Mouse (Mus musculus) olfactory bulb, adult 2 months (tissue): Measurements from ENCODE around the gene Olfr1026. TPM values are rescaled to one million over a fixed set of nuclear protein-coding genes. Genes with fewer than 3 reads are reported as not detected.

Experiments
- H3K27ac ChIP-seq: fragments of 200-500 bp; 2 replicates; pipeline ENCODE4 v1.5.1; 2012; ENCODE audit warnings: low read depth, low read length; ENCODE audit not compliant: insufficient read depth
- H3K4me1 ChIP-seq: fragments of 200-500 bp; 2 replicates; pipeline ENCODE4 v1.6.1; 2012; ENCODE audit warnings: low read length; ENCODE audit not compliant: control insufficient read depth, insufficient read depth
- H3K4me3 ChIP-seq: fragments of 200-500 bp; 2 replicates; pipeline ENCODE4 v1.5.1; 2012; ENCODE audit warnings: mild to moderate bottlenecking, low read depth, low read length, moderate library complexity; ENCODE audit not compliant: insufficient read depth
- CTCF ChIP-seq: fragments of 200-500 bp; IDR thresholded peaks from 2 replicates; pipeline ENCODE4 v1.5.1; 2012; ENCODE audit warnings: low read depth, mild to moderate bottlenecking, low read length, moderate library complexity; ENCODE audit not compliant: insufficient read depth
- POLR2A ChIP-seq: fragments of 200-500 bp; IDR thresholded peaks from 2 replicates; pipeline ENCODE4 v1.6.1; 2012; ENCODE audit warnings: mild to moderate bottlenecking, low read depth, low read length, moderate library complexity; ENCODE audit not compliant: insufficient read depth
- WGBS: fragments of 180-500 bp; shearing (Covaris S2); methylation state at CpG from one replicate; pipeline ENCODE4 v1.1.7; 2018; 5-methylcytosine and 5-hydroxymethylcytosine counted together
- polyA plus RNA-seq: library from polyadenylated mRNA; stranded (reverse); fragments of >200 nt; gene quantifications from 2 replicates; pipeline ENCODE4 v1.2.4, GENCODE M21; 2012; ENCODE audit warnings: low replicate concordance; ENCODE audit not compliant: missing spikeins, insufficient read depth, insufficient read length

The Olfr1026 gene
- not detected in 2 replicates for polyA plus RNA-seq

DNA sequence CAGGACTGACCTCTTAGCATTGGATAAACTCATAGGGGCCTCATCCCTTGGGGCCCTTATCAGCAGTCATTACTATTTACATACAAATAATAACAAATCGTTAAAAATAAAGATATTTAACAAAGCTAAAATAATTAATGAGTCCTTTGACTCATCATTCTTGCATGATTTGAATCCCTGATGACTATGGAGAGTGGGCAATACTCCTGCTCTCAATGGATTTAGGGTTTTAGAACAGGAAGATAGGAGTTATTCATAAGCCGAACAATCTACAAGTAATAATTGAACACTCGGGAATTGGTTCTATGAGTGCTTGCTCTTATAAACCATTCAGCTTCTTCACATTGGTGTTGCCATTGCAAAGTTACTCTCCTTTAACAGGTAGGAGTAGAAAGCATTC lies at the start of gene Olfr1026:
Olfr1026 (plus strand) TSS at position 301 of the 400 bp plus-strand sequence.
- 88% methylated on average over 3 of the region's 3 CpGs for WGBS
- H3K27ac ChIP-seq = no peak within 1 kb of the TSS
- H3K4me1 ChIP-seq = no peaks in the 10 kb centered on the region
- TF ChIP-seq CTCF = no peak
- TF ChIP-seq POLR2A = no peak
- no peak within 1 kb of the TSS for H3K4me3 ChIP-seq

GRCm38 (mm10) chr2:85885340-85885739 lies 36.0 kb upstream of the Olfr1026 start, which contains the start of gene Olfr1023:
TSS of gene Olfr1023 (plus strand) at chr2:85885640.
- H3K27ac ChIP-seq = no peak within 1 kb of the TSS
- H3K4me1 ChIP-seq = no peaks in the 10 kb centered on the region
- no peak within 1 kb of the TSS for H3K4me3 ChIP-seq
- no peak for TF ChIP-seq POLR2A
- TF ChIP-seq CTCF = no peak
- WGBS = 67% methylated on average over 2 of the region's 2 CpGs

DNA sequence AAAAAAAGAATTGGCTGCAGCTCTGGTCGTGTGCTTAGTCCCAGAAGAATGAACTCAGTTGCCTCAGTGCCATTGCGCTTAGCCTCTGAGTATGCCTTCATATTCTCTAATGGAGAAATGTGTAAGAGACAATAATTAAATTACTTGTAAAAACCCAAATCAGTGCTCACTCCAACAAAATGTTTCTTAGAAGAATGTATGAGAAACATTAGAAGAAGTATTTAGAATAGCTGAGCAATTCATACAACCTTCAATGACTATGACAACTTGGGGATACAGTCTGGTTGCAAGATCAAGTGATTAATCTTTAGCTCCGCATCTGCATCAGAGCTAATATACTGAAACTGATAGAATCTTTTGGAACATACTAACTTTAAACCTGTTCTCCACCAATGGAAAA lies 16.4 kb upstream of the Olfr1026 start, which contains the start of gene Olfr1024:
Olfr1024 (minus strand) TSS at position 101 of the 400 bp plus-strand sequence.
- Histone ChIP-seq H3K27ac (no peak within 1 kb of the TSS), H3K4me1 (no peaks in the 10 kb centered on the region), H3K4me3 (no peak within 1 kb of the TSS)
- 86% methylated on average over 3 of the region's 3 CpGs for WGBS
- TF ChIP-seq POLR2A = no peak
- no peak for TF ChIP-seq CTCF

DNA sequence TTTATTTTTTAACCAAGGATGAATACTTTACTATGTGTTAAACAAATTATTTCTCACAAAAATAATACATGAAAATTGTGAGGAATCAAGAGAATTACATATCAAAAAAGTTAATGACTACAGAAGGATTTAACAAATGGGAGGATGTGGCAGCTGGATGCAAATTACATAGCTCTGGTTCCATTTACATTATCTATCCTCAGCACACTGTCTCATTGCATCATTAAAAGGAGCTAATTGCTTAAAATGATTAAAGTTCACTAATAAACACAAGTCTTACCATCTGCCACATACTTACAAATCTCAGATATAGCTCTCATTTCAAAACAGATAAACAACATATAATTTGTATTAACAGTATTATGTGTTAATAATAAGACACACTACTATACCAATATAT lies 8.2 kb upstream of the Olfr1026 start:
- Histone ChIP-seq H3K4me1 (no peaks in the 10 kb centered on the region), H3K4me3 (no peak overlapping the region), H3K27ac (no peak overlapping the region)
- TF ChIP-seq POLR2A (no peak), CTCF (no peak)

DNA sequence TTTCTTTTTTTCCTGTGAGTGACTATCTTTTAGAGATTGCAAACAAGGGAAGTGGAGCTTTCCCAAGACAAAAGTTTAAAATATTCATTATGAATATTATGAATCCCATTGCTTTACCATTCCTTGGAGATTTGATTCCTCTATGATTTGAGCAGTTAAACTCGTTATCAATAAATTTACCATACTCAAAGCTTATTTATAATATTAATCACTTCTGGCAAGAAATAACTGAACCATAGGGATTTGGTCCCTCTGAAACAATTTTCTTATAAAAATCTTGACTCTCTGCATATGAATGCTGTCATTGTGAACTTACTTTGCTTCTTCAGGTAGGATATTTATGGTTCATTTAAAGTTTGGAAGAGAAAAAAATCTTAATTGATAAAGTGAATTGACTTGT lies 6.5 kb upstream of the Olfr1026 start, which contains the start of gene Olfr1025-ps1:
Olfr1025-ps1 (plus strand) TSS at position 301 of the 400 bp plus-strand sequence.
- H3K4me1 ChIP-seq = no peaks in the 10 kb centered on the region
- TF ChIP-seq POLR2A (no peak), CTCF (no peak)
- 45% methylated on average over 1 of the region's 1 CpGs for WGBS
- no peak within 1 kb of the TSS for H3K4me3 ChIP-seq
- no peak within 1 kb of the TSS for H3K27ac ChIP-seq

GRCm38 (mm10) chr2:85950137-85950536 lies 28.8 kb downstream of the Olfr1026 start, which contains the start of gene Olfr1028:
TSS of gene Olfr1028 (plus strand) at chr2:85950437.
- 72% methylated on average over 1 of the region's 1 CpGs for WGBS
- no peak for TF ChIP-seq POLR2A
- TF ChIP-seq CTCF = no peak
- Histone ChIP-seq H3K27ac (no peak within 1 kb of the TSS), H3K4me3 (no peak within 1 kb of the TSS), H3K4me1 (no peaks in the 10 kb centered on the region)

DNA sequence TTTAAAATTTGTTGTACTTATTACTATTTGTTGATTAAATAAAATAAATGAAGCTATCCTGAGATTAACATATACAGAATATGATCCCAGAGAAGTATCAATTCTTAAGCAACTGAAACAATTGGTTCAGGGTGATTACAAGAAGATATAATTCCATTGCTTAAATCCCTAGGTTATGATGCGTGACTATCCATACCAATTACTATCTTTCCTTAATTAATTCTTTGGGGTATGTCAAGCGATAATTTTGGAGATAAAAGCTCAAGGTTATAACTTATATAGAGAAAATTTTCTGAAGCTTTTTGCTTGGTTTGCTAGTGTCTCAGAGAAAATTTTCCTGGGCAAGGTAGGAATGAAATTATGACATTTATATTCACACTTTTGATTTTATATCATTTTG lies 52.2 kb downstream of the Olfr1026 start, which contains the start of gene Olfr1029:
Olfr1029 (plus strand) TSS at position 301 of the 400 bp plus-strand sequence.
- Histone ChIP-seq H3K4me3 (no peak within 1 kb of the TSS), H3K27ac (no peak within 1 kb of the TSS), H3K4me1 (no peaks in the 10 kb centered on the region)
- TF ChIP-seq CTCF (no peak), POLR2A (no peak)
- WGBS = 89% methylated on average over 2 of the region's 2 CpGs

Other genes starting within 250 kb of the Olfr1026 start
- gene Olfr1006, start 242.8 kb upstream of the Olfr1026 start, polyA plus RNA-seq = not detected in 2 replicates
- not detected in 2 replicates for gene Olfr1008, start 232.1 kb upstream of the Olfr1026 start, polyA plus RNA-seq
- gene Olfr1009, start 206.1 kb upstream of the Olfr1026 start, polyA plus RNA-seq = not detected in 2 replicates
- not detected in 2 replicates for gene Olfr1012, start 158.8 kb upstream of the Olfr1026 start, polyA plus RNA-seq
- not detected in 2 replicates for gene Olfr1013, start 154.5 kb upstream of the Olfr1026 start, polyA plus RNA-seq
- not detected in 2 replicates for gene Olfr1014, start 148.8 kb upstream of the Olfr1026 start, polyA plus RNA-seq
- gene Olfr1015, start 139.5 kb upstream of the Olfr1026 start, polyA plus RNA-seq = not detected in 2 replicates
- not detected in 2 replicates for gene Olfr1016, start 119.0 kb upstream of the Olfr1026 start, polyA plus RNA-seq
- not detected in 2 replicates for gene Olfr1018, start 103.1 kb upstream of the Olfr1026 start, polyA plus RNA-seq
- not detected in 2 replicates for gene Olfr1019, start 76.1 kb upstream of the Olfr1026 start, polyA plus RNA-seq
- not detected in 2 replicates for gene Olfr1020, start 74.5 kb upstream of the Olfr1026 start, polyA plus RNA-seq
- gene Olfr1022, start 53.0 kb upstream of the Olfr1026 start, polyA plus RNA-seq = not detected in 2 replicates
- gene Olfr1023, start 35.9 kb upstream of the Olfr1026 start, polyA plus RNA-seq = not detected in 2 replicates
- not detected in 2 replicates for gene Olfr1024, start 16.5 kb upstream of the Olfr1026 start, polyA plus RNA-seq
- gene Olfr1025-ps1, start 6.4 kb upstream of the Olfr1026 start, polyA plus RNA-seq = not detected in 2 replicates
- gene Olfr1028, start 28.9 kb downstream of the Olfr1026 start, polyA plus RNA-seq = not detected in 2 replicates
- gene Olfr1029, start 52.3 kb downstream of the Olfr1026 start, polyA plus RNA-seq = not detected in 2 replicates
- gene Olfr1030, start 57.7 kb downstream of the Olfr1026 start, polyA plus RNA-seq = not detected in 2 replicates
- not detected in 2 replicates for gene Olfr1031, start 68.7 kb downstream of the Olfr1026 start, polyA plus RNA-seq
- gene Olfr1032, start 84.0 kb downstream of the Olfr1026 start, polyA plus RNA-seq = not detected in 2 replicates
- not detected in 2 replicates for gene Olfr1033, start 99.1 kb downstream of the Olfr1026 start, polyA plus RNA-seq
- gene Olfr1034, start 124.3 kb downstream of the Olfr1026 start, polyA plus RNA-seq = not detected in 2 replicates
- gene Olfr1036, start 152.4 kb downstream of the Olfr1026 start, polyA plus RNA-seq = not detected in 2 replicates
- not detected in 2 replicates for gene Olfr1037, start 165.8 kb downstream of the Olfr1026 start, polyA plus RNA-seq
- not detected in 2 replicates for gene Olfr1039, start 214.4 kb downstream of the Olfr1026 start, polyA plus RNA-seq
- not detected in 2 replicates for gene Olfr1040, start 225.2 kb downstream of the Olfr1026 start, polyA plus RNA-seq
- gene Olfr1042, start 240.3 kb downstream of the Olfr1026 start, polyA plus RNA-seq = not detected in 2 replicates
- gene Olfr1043, start 246.0 kb downstream of the Olfr1026 start, polyA plus RNA-seq = not detected in 2 replicates